Mouse (Mus musculus) testis, adult 2 months (tissue): Measurements from ENCODE around the gene Ctnna2.

Source experiments
- CTCF ChIP-seq: fragments of 200-500 bp; IDR thresholded peaks from 2 replicates; pipeline ENCODE4 v1.5.1; 2012; ENCODE audit warnings: low read depth, mild to moderate bottlenecking, inconsistent platforms, low read length, moderate library complexity; ENCODE audit not compliant: control insufficient read depth, insufficient read depth, insufficient replicate concordance
- POLR2A ChIP-seq: fragments of 200-500 bp; IDR thresholded peaks from 2 replicates; pipeline ENCODE4 v1.6.1; 2012; ENCODE audit warnings: low read depth, mild to moderate bottlenecking, inconsistent platforms, low read length, moderate library complexity; ENCODE audit not compliant: control insufficient read depth

- TF ChIP-seq POLR2A = no peak
- TF ChIP-seq CTCF = no peak
Measured at GRCm38 (mm10) chr6:77184896-77185295, 794.6 kb downstream of the Ctnna2 start.
